Mouse (Mus musculus) sigmoid colon, adult 10 weeks (tissue): ENCODE measurements around the gene Orc6. TPM values are rescaled to one million over a fixed set of nuclear protein-coding genes. Genes with fewer than 3 reads are reported as not detected.

Experiments used
- polyA plus RNA-seq: library from polyadenylated mRNA; stranded (reverse); fragments of 350-450 nt; fragmentation: Illumina TruSeq; extraction: RNeasy Lipid Tissue Mini Kit (QIAGEN cat#74804); gene quantifications from one replicate; pipeline ENCODE4 v1.2.3, GENCODE M21; 2014; ENCODE audit warnings: low read depth, low replicate concordance

Gene Orc6
- polyA plus RNA-seq, result 47.1 TPM

DNA sequence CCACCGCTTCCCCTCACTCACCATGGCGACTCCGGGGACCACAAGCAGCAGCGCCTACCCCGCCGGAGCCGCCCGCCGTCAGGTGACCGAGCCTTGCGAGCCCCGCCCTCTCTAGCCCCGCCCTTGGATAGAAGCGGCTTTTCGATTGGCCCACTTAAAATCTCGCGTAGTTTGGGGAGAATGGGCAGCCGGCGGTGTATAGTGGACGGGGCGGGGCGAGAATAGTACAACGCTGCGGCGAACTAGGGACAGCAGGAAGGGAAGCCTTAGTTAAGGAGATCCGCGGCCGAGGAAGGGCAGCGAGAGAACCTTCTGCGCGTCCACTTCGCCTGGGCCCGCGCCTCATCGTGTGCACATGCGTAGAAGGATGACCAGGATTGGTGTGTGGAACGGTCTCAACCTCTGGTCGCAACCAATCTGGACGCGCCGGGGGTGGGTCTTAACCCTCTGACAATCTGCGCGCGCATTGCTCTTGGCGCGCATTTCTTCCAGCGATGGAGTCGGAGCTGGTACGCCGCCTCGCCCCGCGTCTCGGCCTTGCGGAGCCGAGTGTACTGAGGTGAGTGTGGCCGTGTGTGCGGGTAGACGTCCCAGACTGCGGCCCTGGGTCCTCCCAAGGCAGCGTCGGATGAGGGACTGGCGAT is at the start of gene Orc6, which contains the start of gene Vps35:
Gene Orc6, plus strand, starts transcription at position 199 of the 644 bp plus-strand sequence.
Gene Vps35, minus strand, starts transcription at position 369 of the 644 bp plus-strand sequence.

Other genes with a start within 250 kb of the Orc6 start
- 2.6 TPM for gene Fbxw9, start 239.6 kb upstream of the Orc6 start, polyA plus RNA-seq
- gene Gm5741, start 231.7 kb upstream of the Orc6 start, polyA plus RNA-seq, result not detected
- 23.2 TPM for gene Dhps, start 227.9 kb upstream of the Orc6 start, polyA plus RNA-seq
- gene Wdr83os, start 218.9 kb upstream of the Orc6 start, polyA plus RNA-seq, result 5.8 TPM
- 2.8 TPM for gene Wdr83, start 218.3 kb upstream of the Orc6 start, polyA plus RNA-seq
- gene Man2b1, start 216.4 kb upstream of the Orc6 start, polyA plus RNA-seq, result 9.3 TPM
- 6.6 TPM for gene Zfp791, start 176.5 kb upstream of the Orc6 start, polyA plus RNA-seq
- gene Cks1brt, start 147.7 kb upstream of the Orc6 start, polyA plus RNA-seq, result not detected
- gene Olfr371, start 73.6 kb upstream of the Orc6 start, polyA plus RNA-seq, result not detected
- 361 TPM for gene Vps35, start 170 bp downstream of the Orc6 start, polyA plus RNA-seq
- 0.13 TPM for gene Mylk3, start 86.7 kb downstream of the Orc6 start, polyA plus RNA-seq
- gene 4921524J17Rik, start 133.2 kb downstream of the Orc6 start, polyA plus RNA-seq, result 53.8 TPM
- gene Gpt2, start 192.9 kb downstream of the Orc6 start, polyA plus RNA-seq, result 24.2 TPM